Mouse (Mus musculus): ENCODE measurements around the gene Cit. TPM values are rescaled to one million over a fixed set of nuclear protein-coding genes. Genes with fewer than 3 reads are reported as not detected.

The Cit gene
- polyA plus RNA-seq, 1 experiment from 2014 or later, result 11.7 TPM

DNA sequence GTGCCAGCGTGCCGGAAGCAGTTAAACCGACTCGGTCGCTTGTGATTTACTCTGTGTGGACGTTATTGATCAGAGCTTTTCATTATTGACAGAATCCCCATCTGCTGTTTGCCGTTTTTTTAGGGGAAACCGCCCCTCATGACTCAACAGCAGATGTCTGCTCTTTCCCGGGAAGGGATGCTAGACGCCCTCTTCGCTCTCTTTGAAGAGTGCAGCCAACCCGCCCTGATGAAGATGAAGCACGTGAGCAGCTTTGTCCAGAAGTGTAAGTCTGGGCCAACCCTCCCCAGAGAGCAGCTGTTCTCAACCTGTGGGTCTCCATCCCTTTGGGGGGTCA is 5.9 kb downstream of the Cit start:
- ChIA-PET CTCF (no interaction called here), POLR2A (no interaction called here)
- no peak for TF ChIP-seq CTCF (IDR thresholded peaks at IDR 0.05)
- H3K27me3 ChIP-seq, result no peaks in the 10 kb centered on the region
- in situ Hi-C loops (cut with MboI; ENCODE audit: low pct_unique_long_range_greater_than_20kb), result no loop called here
- ATAC-seq (no peak), DNase-seq (ENCODE audit: low read depth, low spot score) (no peak)

DNA sequence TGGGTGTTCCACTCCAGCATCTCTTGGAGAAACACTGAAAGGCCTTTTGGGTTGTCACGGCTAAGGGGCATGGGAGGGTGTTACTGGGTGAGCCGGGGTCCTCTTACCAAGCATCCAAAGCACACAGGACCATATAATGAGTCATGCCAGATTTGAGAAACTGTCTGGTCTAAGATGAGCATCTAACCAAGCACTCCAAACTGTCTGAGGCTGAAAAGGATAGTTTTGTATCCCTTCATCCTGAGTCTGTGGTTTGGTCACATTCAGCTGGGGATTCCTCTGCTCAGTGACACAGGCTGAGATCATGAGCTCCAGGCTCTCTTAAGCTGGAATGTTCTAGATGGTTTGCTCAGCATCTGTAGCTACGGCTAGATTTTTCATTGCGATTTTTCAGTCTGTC is 7.4 kb downstream of the Cit start:
- ChIA-PET POLR2A (interaction anchor here (0.6 kb wide), 1 partner anchor 92 kb away, joined by 3 read pairs; no protein-coding TSS in a partner anchor), CTCF (no interaction called here)
- no peak for TF ChIP-seq CTCF (IDR thresholded peaks at IDR 0.05)
- in situ Hi-C loops (cut with MboI; ENCODE audit: low pct_unique_long_range_greater_than_20kb), result no loop called here
- no peaks in the 10 kb centered on the region for H3K27me3 ChIP-seq
- peak; percentile 88 for DNase-seq (ENCODE audit: low read depth, low spot score)
- ATAC-seq, result peak; percentile 82

DNA sequence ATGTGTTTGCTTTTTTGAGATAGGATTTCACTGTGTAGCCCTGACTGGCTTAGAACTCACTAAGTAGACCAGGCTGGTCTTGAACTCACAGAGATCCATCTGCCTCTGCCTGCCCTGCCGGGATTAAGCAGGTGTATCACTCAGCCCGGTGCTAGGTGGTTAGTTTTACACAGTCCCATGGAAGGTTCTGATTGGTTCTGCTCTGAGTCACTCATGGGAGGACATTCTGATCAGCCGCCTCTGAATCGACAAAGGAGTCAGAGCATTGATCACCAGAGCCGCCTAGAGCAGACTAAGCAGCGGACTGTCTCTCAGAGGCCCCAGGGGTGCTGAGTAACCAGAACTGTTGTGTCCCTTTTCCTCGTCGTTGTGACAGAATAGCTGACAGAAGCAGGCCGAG is 8.6 kb downstream of the Cit start:
- no peak for TF ChIP-seq CTCF (IDR thresholded peaks at IDR 0.05)
- in situ Hi-C loops (cut with MboI; ENCODE audit: low pct_unique_long_range_greater_than_20kb), result no loop called here
- no peak for DNase-seq (ENCODE audit: low read depth, low spot score)
- H3K27me3 ChIP-seq, result no peaks in the 10 kb centered on the region
- no peak for ATAC-seq
- CTCF ChIA-PET, result no interaction called here
- POLR2A ChIA-PET, result no interaction called here

DNA sequence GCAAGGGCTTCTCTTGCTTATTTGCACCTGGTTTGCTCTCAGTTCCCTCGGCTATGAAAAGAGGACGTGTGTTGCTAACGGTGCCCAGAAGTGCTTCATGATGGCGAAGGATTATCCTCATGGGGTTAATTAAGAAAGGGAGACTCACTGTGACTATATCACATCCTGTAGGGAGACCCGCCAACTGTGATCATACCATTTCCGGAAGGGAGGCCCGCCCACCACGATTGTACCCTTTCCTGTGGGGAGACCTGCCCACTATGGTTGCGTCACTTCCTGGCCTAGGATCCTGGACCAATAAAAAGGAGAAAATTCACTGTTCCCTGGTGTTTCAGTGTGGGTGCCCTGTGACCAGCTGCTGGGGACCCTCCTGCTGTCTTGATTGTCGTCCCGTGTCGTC is 9.3 kb downstream of the Cit start:
- ATAC-seq, result no peak
- in situ Hi-C loops (cut with MboI; ENCODE audit: low pct_unique_long_range_greater_than_20kb), result no loop called here
- CTCF ChIA-PET, result no interaction called here
- no peak for TF ChIP-seq CTCF (IDR thresholded peaks at IDR 0.05)
- H3K27me3 ChIP-seq, result no peaks in the 10 kb centered on the region
- POLR2A ChIA-PET, result no interaction called here
- no peak for DNase-seq (ENCODE audit: low read depth, low spot score)

DNA sequence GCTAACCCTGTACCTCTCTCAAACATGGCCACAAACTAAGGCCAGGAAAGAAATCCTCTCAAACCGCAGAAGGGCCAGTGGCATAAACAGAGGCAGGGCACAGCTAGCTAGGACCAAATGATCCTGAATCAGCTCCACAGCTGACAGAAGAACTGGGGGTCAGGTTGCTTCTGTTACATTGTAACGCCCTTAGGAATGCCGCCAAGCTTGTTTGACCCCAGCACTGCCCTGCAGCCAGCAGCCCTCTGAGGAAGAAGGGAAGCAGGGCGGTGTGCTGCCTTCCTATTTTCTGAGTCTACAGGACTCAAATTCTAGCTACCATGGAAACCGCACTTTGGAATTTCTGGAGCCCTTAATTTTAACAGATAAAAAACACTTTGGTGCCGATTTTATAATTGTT is 13.6 kb downstream of the Cit start:
- TF ChIP-seq CTCF (IDR thresholded peaks at IDR 0.05), result no peak
- ATAC-seq, result no peak
- CTCF ChIA-PET, result interaction anchor here (0.8 kb wide), 1 partner anchor 16 kb away, joined by 3 read pairs; no protein-coding TSS in a partner anchor
- in situ Hi-C loops (cut with MboI; ENCODE audit: low pct_unique_long_range_greater_than_20kb), result no loop called here
- POLR2A ChIA-PET, result no interaction called here
- no peaks in the 10 kb centered on the region for H3K27me3 ChIP-seq
- no peak for DNase-seq (ENCODE audit: low read depth, low spot score)

DNA sequence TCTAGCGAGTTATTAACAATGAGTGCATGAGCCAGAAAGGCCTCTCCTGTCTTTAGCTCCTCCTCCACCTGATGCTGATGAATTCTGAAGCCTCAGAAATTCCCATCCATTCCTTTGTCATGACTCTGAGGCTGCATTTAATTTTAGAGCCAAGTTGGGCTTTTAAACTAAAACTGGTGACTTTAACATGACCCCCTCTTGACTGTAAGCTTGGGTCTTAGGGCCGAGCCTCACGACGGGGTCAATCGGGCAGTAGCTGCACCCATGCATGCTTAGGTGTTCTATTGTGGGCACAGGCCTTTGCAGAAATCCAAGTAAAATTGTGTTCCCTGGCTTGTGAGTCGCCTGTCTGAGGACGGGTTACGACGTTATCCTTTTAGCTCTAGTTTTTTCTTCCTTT is 14.4 kb downstream of the Cit start:
- no peak for TF ChIP-seq CTCF (IDR thresholded peaks at IDR 0.05)
- peak; percentile 10 for ATAC-seq
- peak; percentile 34 for DNase-seq (ENCODE audit: low read depth, low spot score)
- POLR2A ChIA-PET, result no interaction called here
- CTCF ChIA-PET, result interaction anchor here (1.0 kb wide), 1 partner anchor 9 kb away, joined by 3 read pairs; no protein-coding TSS in a partner anchor
- in situ Hi-C loops (cut with MboI; ENCODE audit: low pct_unique_long_range_greater_than_20kb), result no loop called here
- no peaks in the 10 kb centered on the region for H3K27me3 ChIP-seq

DNA sequence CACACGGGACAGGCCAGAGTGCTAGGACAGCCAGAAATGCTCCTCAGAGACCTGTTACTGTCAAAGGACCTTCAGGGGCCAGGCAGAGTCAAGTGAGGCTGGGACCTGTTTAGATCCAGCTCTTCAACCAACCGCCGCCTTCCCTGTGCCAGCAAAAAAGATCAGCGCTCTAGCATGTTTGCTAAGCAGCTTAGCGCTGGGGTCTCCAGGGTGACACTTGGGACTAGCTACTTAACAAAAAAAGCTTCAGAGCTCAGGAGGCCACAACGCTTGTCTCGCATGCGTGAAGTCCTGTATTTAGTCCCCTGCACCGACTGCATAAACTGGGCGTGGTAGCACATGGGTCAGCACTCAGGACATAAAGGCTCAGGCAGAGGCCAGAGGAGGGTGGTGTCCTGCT is 16.9 kb downstream of the Cit start:
- in situ Hi-C loops (cut with MboI; ENCODE audit: low pct_unique_long_range_greater_than_20kb), result no loop called here
- ATAC-seq, result no peak

DNA sequence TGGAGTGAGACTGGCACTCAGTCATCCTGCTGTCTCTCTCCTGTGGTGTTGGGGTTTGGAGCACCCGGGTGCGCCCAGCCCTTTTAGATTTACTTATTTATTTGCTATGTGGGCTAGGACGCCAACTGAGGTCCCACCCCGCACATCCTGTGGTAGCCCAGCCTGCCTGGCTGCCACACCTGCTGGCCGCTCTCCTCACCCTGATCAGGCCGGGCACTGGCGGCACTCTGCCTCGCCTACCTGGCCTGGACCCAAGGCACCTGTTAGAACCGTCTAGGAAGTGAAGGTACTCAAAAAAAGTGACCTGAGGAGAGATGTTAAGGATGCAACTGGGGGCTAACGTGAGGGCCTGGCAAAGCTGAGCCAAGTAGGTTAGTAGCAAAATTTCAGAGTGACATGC is 17.4 kb downstream of the Cit start:
- in situ Hi-C loops (cut with MboI; ENCODE audit: low pct_unique_long_range_greater_than_20kb), result no loop called here
- H3K27me3 ChIP-seq, result no peaks in the 10 kb centered on the region
- ChIA-PET CTCF (no interaction called here), POLR2A (no interaction called here)
- DNase-seq (ENCODE audit: low read depth, low spot score), result no peak
- TF ChIP-seq CTCF (IDR thresholded peaks at IDR 0.05), result no peak
- no peak for ATAC-seq

More for the DNA sequence above, 16.9 kb downstream of the Cit start:
- TF ChIP-seq CTCF (IDR thresholded peaks at IDR 0.05), result no peak
- CTCF ChIA-PET, result no interaction called here
- H3K27me3 ChIP-seq, result no peaks in the 10 kb centered on the region
- no peak for DNase-seq (ENCODE audit: low read depth, low spot score)
- POLR2A ChIA-PET, result interaction anchor here (0.6 kb wide), 1 partner anchor 14 kb away, joined by 3 read pairs; no protein-coding TSS in a partner anchor

DNA sequence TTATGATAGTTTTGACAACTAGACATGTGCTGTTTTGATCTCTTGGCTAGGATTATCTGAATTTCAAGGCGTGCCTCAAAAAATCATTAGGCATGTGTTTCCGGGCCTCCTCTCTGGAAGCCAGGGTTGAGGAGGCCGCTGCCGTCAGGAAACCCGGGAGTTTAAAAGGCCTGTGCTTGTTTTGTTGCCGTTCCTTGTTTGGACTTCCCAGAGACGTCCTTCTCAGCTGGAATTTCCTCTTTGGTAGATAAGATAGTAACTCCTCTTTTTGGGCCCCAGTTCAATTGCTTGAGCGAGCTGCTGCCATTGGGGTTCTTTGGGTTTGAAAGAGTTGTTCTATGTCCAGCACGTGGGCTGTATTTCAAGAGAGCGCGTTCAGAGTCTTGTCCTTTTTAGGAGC is 21.2 kb downstream of the Cit start:
- CTCF ChIA-PET, result no interaction called here
- POLR2A ChIA-PET, result no interaction called here
- H3K27me3 ChIP-seq, result no peaks in the 10 kb centered on the region
- in situ Hi-C loops (cut with MboI; ENCODE audit: low pct_unique_long_range_greater_than_20kb), result no loop called here
- TF ChIP-seq CTCF (IDR thresholded peaks at IDR 0.05), result no peak
- ATAC-seq (no peak), DNase-seq (ENCODE audit: low read depth, low spot score) (no peak)

DNA sequence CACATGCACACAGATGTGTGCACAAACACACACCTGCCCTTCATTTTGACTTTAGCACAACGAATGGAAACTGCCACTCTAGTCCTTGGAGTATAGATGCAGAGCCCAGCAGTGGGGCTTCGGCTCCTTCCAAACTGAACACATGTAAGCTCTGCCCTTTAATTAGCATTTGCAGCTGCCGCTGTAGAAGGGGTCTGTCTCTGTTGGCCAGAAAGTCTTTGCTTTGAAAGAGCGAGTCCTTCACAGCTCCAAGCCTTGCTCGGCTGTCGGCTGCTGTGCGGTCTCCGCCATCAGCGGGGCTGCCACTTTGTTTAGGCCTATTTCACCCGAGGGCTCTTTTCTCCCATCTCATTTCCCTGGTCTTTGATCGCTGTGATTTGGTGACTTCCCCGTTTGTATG is 23.5 kb downstream of the Cit start:
- H3K27me3 ChIP-seq, result no peaks in the 10 kb centered on the region
- ATAC-seq (no peak), DNase-seq (ENCODE audit: low read depth, low spot score) (no peak)
- CTCF ChIA-PET, result no interaction called here
- POLR2A ChIA-PET, result no interaction called here
- no peak for TF ChIP-seq CTCF (IDR thresholded peaks at IDR 0.05)
- in situ Hi-C loops (cut with MboI; ENCODE audit: low pct_unique_long_range_greater_than_20kb), result no loop called here

DNA sequence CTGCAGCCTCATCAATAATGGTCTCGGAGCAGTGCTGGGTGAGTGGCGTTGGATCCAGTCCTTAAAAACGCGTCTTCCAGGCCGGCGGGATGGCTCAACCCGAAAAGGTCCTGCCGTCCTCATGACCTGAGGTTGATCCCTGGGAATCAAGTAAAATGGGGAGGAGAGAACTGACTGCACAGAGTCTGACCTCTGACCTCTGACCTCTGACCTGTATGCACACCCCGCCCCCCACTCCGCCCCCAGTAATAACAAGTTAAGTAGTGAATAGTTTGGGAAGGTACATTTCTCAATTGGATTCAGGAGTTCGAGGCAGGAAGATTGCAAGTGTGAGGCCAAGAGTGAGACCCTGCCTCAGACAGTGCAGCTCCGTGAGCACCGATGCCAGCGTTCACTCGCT is 24.1 kb downstream of the Cit start:
- no peak for TF ChIP-seq CTCF (IDR thresholded peaks at IDR 0.05)
- in situ Hi-C loops (cut with MboI; ENCODE audit: low pct_unique_long_range_greater_than_20kb), result no loop called here
- CTCF ChIA-PET, result no interaction called here
- POLR2A ChIA-PET, result no interaction called here
- no peak for DNase-seq (ENCODE audit: low read depth, low spot score)
- ATAC-seq, result no peak
- H3K27me3 ChIP-seq, result no peaks in the 10 kb centered on the region

DNA sequence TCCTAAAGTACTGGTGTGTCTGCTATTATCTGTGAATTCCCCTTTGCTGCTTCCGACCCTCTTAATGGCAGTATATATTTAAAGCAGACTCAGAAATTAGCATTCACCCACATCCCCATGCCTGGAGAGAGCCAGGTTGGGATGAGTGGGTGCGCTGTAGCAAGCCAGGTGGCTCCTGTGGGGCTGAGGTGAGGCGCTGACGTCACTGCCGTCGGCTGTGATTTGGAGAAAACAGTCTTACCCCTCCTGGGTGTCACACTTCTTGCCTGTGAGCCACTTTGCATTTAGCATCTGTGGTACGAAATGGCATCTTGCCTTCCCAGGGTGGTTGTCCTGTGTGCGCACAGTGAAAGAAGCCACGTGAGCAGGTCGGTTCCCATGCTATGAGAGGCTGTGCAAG is 26.1 kb downstream of the Cit start:
- in situ Hi-C loops (cut with MboI; ENCODE audit: low pct_unique_long_range_greater_than_20kb), result no loop called here
- CTCF ChIA-PET, result no interaction called here
- no peak for TF ChIP-seq CTCF (IDR thresholded peaks at IDR 0.05)
- POLR2A ChIA-PET, result no interaction called here
- H3K27me3 ChIP-seq, result no peaks in the 10 kb centered on the region
- no peak for DNase-seq (ENCODE audit: low read depth, low spot score)
- no peak for ATAC-seq
